Mouse (Mus musculus) embryonic facial prominence, embryonic 12.5 days (tissue): ENCODE data around the gene Cenpa. TPM values are rescaled to one million over a fixed set of nuclear protein-coding genes. Genes with fewer than 3 reads are reported as not detected.

Source experiments
- ATAC-seq: fragments of 200-750 bp; cut with Nextera tagmentation; 2 replicates; pipeline ENCODE4 v1.8.0; 2017; ENCODE audit not compliant: insufficient number of reproducible peaks, insufficient read depth, low FRiP score, low TSS enrichment
- H3K27ac ChIP-seq: fragments of 300-500 bp; sonication (generic); 2 replicates; pipeline ENCODE4 v1.5.1; 2016; ENCODE audit warnings: mild to moderate bottlenecking
- H3K27me3 ChIP-seq: fragments of 300-500 bp; sonication (generic); 2 replicates; pipeline ENCODE4 v1.6.1; 2016; ENCODE audit warnings: mild to moderate bottlenecking, moderate library complexity
- H3K36me3 ChIP-seq: fragments of 300-500 bp; sonication (generic); 2 replicates; pipeline ENCODE4 v1.6.1; 2016; ENCODE audit warnings: mild to moderate bottlenecking
- H3K4me1 ChIP-seq: fragments of 300-500 bp; sonication (generic); 2 replicates; pipeline ENCODE4 v1.6.1; 2016
- H3K4me2 ChIP-seq: fragments of 300-500 bp; sonication (generic); replicated peaks from 2 replicates; pipeline ENCODE4 v1.6.1; 2016; ENCODE audit warnings: mild to moderate bottlenecking, moderate library complexity
- H3K4me3 ChIP-seq: fragments of 300-500 bp; sonication (generic); 2 replicates; pipeline ENCODE4 v1.5.1; 2016; ENCODE audit warnings: mild to moderate bottlenecking
- H3K9ac ChIP-seq: fragments of 300-500 bp; sonication (generic); 2 replicates; pipeline ENCODE4 v1.6.1; 2016; ENCODE audit warnings: mild to moderate bottlenecking, moderate library complexity
- H3K9me3 ChIP-seq: fragments of 300-500 bp; sonication (generic); 2 replicates; pipeline ENCODE4 v1.6.1; 2016; ENCODE audit warnings: mild to moderate bottlenecking, moderate library complexity
- WGBS: fragments of 180-500 bp; shearing (Covaris S2); methylation state at CpG from one replicate; pipeline ENCODE4 v1.1.7; 2016; 5-methylcytosine and 5-hydroxymethylcytosine counted together
- polyA plus RNA-seq: library from polyadenylated mRNA; unstranded; fragments of >200 nt; fragmentation: Nextera tagmentation; extraction: Ambion mirVana; gene quantifications from 2 replicates; pipeline ENCODE4 v1.2.1, GENCODE M21; 2016

Cenpa gene
- 349 and 350 TPM in 2 replicates for polyA plus RNA-seq

DNA sequence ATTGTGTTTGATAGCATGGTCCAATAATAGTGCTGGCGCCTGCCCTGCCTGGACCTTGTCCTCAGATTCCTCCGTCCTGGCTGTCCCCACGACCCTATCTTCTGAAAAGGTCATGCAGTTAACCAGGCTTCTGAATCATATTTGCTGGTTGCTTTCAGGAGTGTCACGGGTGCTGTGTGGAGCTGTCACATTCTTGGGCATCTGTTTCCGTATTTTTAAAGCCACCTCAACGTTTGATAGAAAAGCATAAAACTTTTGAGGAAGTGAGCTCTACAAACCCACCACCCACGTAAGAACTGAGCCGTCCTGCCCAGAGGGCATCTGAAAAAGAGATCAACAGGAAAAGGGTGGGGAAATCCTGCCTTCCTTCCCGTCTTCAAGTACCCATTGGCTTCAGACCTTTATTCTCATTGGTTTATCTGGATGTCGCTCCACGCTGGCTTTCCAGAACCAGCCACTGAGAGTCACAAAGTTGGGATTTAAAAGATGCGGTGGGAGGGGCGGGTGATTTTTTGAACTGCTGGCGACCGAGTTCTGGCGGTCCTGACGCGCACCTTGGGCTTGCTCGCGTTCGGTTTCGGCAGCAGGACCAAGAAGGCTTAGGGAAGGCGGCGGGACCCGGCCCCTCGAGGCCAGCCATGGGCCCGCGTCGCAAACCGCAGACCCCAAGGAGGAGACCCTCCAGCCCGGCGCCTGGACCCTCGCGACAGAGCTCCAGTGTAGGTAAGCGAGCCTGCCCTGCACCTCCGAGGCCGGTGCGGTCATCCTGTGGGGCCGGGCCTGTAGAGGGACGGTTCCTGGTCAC, at the start of gene Cenpa:
Gene Cenpa (plus strand): TSS at position 387 of the 805 bp plus-strand sequence.
- H3K4me3 ChIP-seq = peak within 1 kb of the TSS; percentile 75
- no peaks in the 10 kb centered on the region for H3K27me3 ChIP-seq
- peak within 1 kb of the TSS; percentile 73 for H3K27ac ChIP-seq
- H3K36me3 ChIP-seq = peaks cover 23% of the 10 kb centered on the region
- H3K4me1 ChIP-seq = peaks cover 12% of the 10 kb centered on the region
- H3K9ac ChIP-seq = peak within 1 kb of the TSS; percentile 72
- no peaks in the 10 kb centered on the region for H3K9me3 ChIP-seq
- H3K4me2 ChIP-seq = peak within 1 kb of the TSS; percentile 63
- peak; percentile 86 for ATAC-seq
- WGBS = under 1% methylated on average over 40 of the region's 40 CpGs

- Histone ChIP-seq H3K36me3 (no peaks in the 10 kb centered on the region), H3K4me1 (peaks cover 17% of the 10 kb centered on the region), H3K4me3 (no peak overlapping the region), H3K9me3 (no peaks in the 10 kb centered on the region), H3K27me3 (peaks cover 31% of the 10 kb centered on the region), H3K9ac (no peak overlapping the region), H3K27ac (no peak overlapping the region), H3K4me2 (no peak overlapping the region)
- ATAC-seq = no peak
- WGBS = 27% methylated on average over 3 of the region's 3 CpGs
Measured at GRCm38 (mm10) chr5:30617357-30617756, 49.2 kb upstream of the Cenpa start.

DNA sequence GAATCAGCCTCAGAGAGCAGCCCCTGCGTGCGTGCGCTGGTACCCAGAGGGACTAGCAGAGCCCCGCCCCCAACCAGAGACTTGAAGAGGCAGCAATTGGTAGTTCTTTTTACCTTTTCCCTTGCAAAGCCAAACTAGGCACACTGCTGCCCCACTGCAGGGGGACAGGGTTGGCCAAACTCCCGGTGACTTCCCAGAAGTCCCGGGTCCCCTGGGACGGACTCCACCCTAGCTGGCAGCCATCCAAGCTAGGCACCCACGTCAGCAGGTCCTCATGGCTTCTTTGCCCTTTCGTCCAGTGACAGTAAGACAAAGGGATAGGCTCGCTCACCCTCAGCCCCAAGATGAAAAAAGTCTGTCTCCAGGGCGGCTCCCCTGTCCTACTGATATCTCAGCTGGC, 48.7 kb upstream of the Cenpa start:
- no peaks in the 10 kb centered on the region for H3K36me3 ChIP-seq
- 37% methylated on average over 11 of the region's 11 CpGs for WGBS
- H3K4me1 ChIP-seq = peaks cover 22% of the 10 kb centered on the region
- H3K9ac ChIP-seq = no peak overlapping the region
- no peak overlapping the region for H3K4me3 ChIP-seq
- peaks cover 36% of the 10 kb centered on the region for H3K27me3 ChIP-seq
- ATAC-seq = no peak
- H3K4me2 ChIP-seq = no peak overlapping the region
- no peak overlapping the region for H3K27ac ChIP-seq
- H3K9me3 ChIP-seq = no peaks in the 10 kb centered on the region

DNA sequence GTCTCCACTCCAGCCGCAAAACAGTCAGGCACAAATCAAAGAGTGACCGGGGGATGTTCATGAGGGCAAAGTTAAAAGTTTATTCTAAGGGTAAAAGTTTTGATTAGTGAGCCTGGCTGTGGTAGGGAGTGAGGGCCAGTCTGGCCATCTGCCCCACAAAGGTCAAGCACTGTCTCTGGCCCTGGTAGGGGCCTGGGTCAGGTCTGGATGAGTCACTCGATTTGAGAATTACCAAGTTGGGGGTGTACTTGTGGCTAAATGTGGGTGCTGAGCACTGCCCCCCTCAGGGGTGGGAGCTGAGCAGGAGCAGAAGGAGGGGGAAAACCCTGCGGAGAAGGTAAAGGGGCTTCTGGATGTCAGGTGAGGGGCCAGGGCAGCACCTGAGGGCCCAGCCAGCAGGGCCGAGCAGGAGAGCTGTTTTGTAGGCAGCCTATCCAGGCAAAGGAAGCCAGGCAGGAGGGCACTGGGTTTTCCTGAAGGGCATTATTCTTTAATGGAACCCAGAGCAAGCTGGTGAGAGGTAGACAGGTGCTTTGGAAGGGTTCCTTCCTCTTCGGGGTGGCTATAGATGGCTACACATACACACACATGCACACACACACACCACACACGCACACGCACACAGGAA, 48.1 kb upstream of the Cenpa start:
- Histone ChIP-seq H3K4me2 (no peak overlapping the region), H3K9ac (no peak overlapping the region), H3K4me3 (no peak overlapping the region), H3K27ac (no peak overlapping the region), H3K9me3 (no peaks in the 10 kb centered on the region), H3K36me3 (no peaks in the 10 kb centered on the region), H3K4me1 (peaks cover 24% of the 10 kb centered on the region), H3K27me3 (peaks cover 37% of the 10 kb centered on the region)
- no peak for ATAC-seq
- WGBS = 78% methylated on average over 8 of the region's 8 CpGs

GRCm38 (mm10) chr5:30619211-30619610, 47.4 kb upstream of the Cenpa start:
- no peak overlapping the region for H3K4me2 ChIP-seq
- H3K4me3 ChIP-seq = no peak overlapping the region
- no peak overlapping the region for H3K27ac ChIP-seq
- H3K4me1 ChIP-seq = peaks cover 22% of the 10 kb centered on the region
- ATAC-seq = no peak
- WGBS = 91% methylated on average over 2 of the region's 2 CpGs
- H3K36me3 ChIP-seq = no peaks in the 10 kb centered on the region
- H3K9ac ChIP-seq = no peak overlapping the region
- H3K9me3 ChIP-seq = no peaks in the 10 kb centered on the region
- H3K27me3 ChIP-seq = peaks cover 37% of the 10 kb centered on the region

DNA sequence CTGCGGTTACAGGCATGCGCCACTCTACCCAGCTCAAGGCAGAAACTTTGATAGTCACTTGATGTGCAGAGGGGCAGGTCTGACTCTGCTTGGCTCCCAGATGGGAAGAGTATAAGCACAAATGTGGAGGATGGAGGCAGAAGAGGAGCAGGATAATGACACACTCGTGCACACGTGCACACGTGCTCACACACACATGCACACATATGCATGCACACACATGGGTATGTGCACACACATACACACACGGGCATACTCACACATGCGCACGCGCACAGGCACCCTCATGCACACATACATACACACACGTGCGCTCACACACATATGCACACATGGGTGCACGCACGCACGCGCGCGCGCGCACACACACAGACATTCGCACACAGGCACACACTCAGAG, 46.0 kb upstream of the Cenpa start:
- H3K36me3 ChIP-seq = no peaks in the 10 kb centered on the region
- no peak for ATAC-seq
- no peaks in the 10 kb centered on the region for H3K9me3 ChIP-seq
- H3K27ac ChIP-seq = no peak overlapping the region
- H3K27me3 ChIP-seq = peaks cover 32% of the 10 kb centered on the region
- H3K4me3 ChIP-seq = no peak overlapping the region
- H3K4me2 ChIP-seq = no peak overlapping the region
- 98% methylated on average over 20 of the region's 20 CpGs for WGBS
- no peak overlapping the region for H3K9ac ChIP-seq
- H3K4me1 ChIP-seq = peaks cover 14% of the 10 kb centered on the region

DNA sequence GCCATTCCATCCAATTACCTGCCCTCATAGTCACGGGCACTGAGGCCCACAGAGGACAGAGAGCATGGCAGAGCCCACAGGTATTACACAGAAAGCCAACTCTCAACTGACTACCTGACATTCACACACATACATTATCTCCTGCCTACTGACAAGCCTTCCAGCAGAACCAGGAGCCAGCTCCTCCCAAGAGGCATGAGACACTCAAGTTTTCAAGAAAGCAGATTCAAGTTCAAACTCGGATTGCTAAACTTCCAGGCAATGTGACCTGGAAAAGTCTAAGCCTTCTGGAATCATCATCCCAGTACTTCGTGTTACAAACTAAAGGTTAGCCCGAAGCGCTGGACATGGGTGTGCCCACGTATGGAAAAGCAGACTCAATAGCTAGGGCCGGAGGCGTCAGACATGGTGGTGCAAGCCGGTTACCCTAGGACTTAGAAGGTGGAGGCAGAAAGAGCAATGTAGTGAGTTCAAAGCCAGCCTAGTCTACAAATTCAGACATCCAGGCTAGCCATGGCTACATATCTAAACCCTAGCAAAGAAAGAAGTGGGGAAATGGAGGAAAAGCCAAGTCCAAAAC, 45.3 kb upstream of the Cenpa start:
- WGBS = 89% methylated on average over 9 of the region's 9 CpGs
- H3K4me3 ChIP-seq = no peak overlapping the region

DNA sequence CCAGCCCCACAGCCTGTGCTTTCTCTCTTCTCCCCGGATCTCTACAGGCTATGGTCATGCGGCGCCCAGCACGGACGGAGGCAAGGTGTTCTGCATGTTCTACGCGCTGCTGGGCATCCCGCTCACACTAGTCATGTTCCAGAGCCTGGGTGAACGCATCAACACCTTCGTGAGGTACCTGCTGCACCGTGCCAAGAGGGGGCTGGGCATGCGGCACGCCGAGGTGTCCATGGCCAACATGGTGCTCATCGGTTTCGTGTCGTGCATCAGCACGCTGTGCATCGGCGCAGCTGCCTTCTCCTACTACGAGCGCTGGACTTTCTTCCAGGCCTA, 44.8 kb upstream of the Cenpa start:
- Histone ChIP-seq H3K36me3 (no peaks in the 10 kb centered on the region), H3K4me3 (peak overlapping the region; percentile 50), H3K27me3 (peaks cover 30% of the 10 kb centered on the region), H3K4me1 (peaks cover 14% of the 10 kb centered on the region), H3K4me2 (peak overlapping the region; percentile 97), H3K27ac (no peak overlapping the region), H3K9me3 (no peaks in the 10 kb centered on the region), H3K9ac (0 out of 2 replicates have a peak overlapping the region, but pooled peaks have one; percentile 52)
- WGBS = 48% methylated on average over 22 of the region's 22 CpGs
- no peak; the same call in 1 of the 2 replicates for ATAC-seq

More for the DNA sequence above, 45.3 kb upstream of the Cenpa start:
- Histone ChIP-seq H3K27me3 (peaks cover 32% of the 10 kb centered on the region), H3K4me2 (peak overlapping the region; percentile 97), H3K4me1 (peaks cover 14% of the 10 kb centered on the region), H3K9ac (no peak overlapping the region), H3K27ac (no peak overlapping the region), H3K9me3 (no peaks in the 10 kb centered on the region), H3K36me3 (no peaks in the 10 kb centered on the region)
- no peak for ATAC-seq

DNA sequence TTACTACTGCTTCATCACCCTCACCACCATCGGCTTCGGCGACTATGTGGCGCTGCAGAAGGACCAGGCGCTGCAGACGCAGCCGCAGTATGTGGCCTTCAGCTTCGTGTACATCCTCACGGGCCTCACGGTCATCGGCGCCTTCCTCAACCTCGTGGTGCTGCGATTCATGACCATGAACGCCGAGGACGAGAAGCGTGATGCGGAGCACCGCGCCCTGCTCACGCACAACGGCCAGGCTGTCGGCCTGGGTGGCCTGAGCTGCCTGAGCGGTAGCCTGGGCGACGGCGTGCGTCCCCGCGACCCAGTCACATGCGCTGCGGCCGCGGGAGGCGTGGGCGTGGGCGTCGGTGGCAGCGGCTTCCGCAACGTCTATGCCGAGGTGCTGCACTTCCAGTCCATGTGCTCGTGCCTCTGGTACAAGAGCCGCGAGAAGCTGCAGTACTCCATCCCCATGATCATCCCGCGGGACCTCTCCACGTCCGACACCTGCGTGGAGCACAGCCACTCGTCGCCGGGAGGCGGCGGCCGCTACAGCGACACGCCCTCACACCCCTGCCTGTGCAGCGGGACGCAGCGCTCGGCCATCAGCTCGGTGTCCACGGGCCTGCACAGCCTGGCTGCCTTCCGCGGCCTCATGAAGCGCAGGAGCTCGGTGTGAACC, 44.3 kb upstream of the Cenpa start:
- WGBS = 3% methylated on average over 69 of the region's 69 CpGs
- H3K36me3 ChIP-seq = no peaks in the 10 kb centered on the region
- H3K4me2 ChIP-seq = peak overlapping the region; percentile 97
- H3K9me3 ChIP-seq = no peaks in the 10 kb centered on the region
- peak; percentile 42; the same call in 1 of the 2 replicates for ATAC-seq
- H3K9ac ChIP-seq = peak overlapping the region; percentile 52
- peak overlapping the region; percentile 50 for H3K4me3 ChIP-seq
- H3K27me3 ChIP-seq = peaks cover 30% of the 10 kb centered on the region
- H3K4me1 ChIP-seq = peaks cover 14% of the 10 kb centered on the region
- peak overlapping the region; percentile 41; the same call in 1 of the 2 replicates for H3K27ac ChIP-seq

DNA sequence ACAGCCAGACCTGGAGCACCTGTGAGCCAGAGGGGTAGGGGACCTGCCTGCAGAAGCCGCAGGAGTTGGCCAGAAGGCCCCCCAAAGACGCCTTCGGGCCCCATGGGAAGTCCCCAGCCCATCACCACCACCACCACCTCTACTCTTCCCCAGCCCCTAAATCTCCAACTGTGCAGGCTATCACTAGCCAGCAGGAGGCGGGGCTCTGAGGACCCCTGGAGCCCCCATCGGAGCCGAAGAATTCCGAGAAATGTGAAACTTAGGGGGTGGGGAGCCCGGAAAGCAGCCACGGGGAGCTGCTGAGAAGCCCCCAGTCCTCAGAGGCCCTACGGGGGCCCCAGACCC, 43.8 kb upstream of the Cenpa start:
- H3K36me3 ChIP-seq = no peaks in the 10 kb centered on the region
- peak overlapping the region; percentile 41; the same call in 1 of the 2 replicates for H3K27ac ChIP-seq
- no peaks in the 10 kb centered on the region for H3K9me3 ChIP-seq
- H3K27me3 ChIP-seq = peaks cover 30% of the 10 kb centered on the region
- H3K4me1 ChIP-seq = peaks cover 14% of the 10 kb centered on the region
- peak overlapping the region; percentile 52 for H3K9ac ChIP-seq
- ATAC-seq = peak; percentile 47
- WGBS = 0% methylated on average over 10 of the region's 10 CpGs
- peak overlapping the region; percentile 50 for H3K4me3 ChIP-seq
- H3K4me2 ChIP-seq = peak overlapping the region; percentile 97

DNA sequence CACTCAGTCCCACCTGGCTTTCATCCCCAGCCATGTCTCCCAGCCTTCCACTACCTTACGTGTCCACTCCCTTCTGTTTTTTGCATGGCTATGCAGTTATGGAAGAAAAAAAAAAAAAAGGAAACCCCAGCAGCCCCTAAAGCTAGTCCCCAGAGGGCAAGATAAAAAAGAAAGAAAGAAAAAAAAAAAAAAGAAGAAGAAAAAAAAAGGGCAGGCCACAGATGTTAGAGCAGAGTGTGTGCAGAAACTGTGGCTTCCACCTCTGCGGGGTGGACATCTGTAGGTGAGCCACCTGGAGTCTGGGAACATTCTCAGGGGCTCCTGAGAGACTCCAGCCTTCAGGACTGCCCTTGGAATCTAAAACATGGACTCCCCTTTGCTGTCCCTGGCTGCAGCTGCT, 43.2 kb upstream of the Cenpa start:
- Histone ChIP-seq H3K4me1 (peaks cover 14% of the 10 kb centered on the region), H3K36me3 (no peaks in the 10 kb centered on the region), H3K9ac (peak overlapping the region; percentile 52; the same call in 1 of the 2 replicates), H3K27me3 (peaks cover 30% of the 10 kb centered on the region), H3K27ac (no peak overlapping the region), H3K4me3 (peak overlapping the region; percentile 50; the same call in 1 of the 2 replicates), H3K9me3 (no peaks in the 10 kb centered on the region), H3K4me2 (peak overlapping the region; percentile 97)
- WGBS = 57% methylated on average over 2 of the region's 2 CpGs
- ATAC-seq = no peak
